Mouse (Mus musculus) brain, embryonic 18.5 days (tissue): ENCODE data around the gene Ccdc69.
"Not testable (repeated sequence)": the region's sequence is repeated elsewhere in the genome, so short reads cannot be mapped to it uniquely, and the experiment has no call there.

Experiments used
- DNase-seq: peaks from one replicate; pipeline ENCODE4 v3.0.0-alpha.2; 2012; ENCODE audit warnings: low read depth, low spot score

Ccdc69 gene

GRCm38 (mm10) chr11:55077331-55078231 lies at the start of gene Ccdc69:
Gene Ccdc69 (minus strand): TSS chr11:55078131.
- no peak for DNase-seq

GRCm38 (mm10) chr11:55126663-55127062 lies 48.7 kb upstream of the Ccdc69 start:
- DNase-seq: no peak

- DNase-seq: no peak
Observed at GRCm38 (mm10) chr11:55121430-55121829, 43.5 kb upstream of the Ccdc69 start.

GRCm38 (mm10) chr11:55120821-55121271 lies 42.9 kb upstream of the Ccdc69 start:
- DNase-seq: no peak

GRCm38 (mm10) chr11:55120279-55120678 lies 42.3 kb upstream of the Ccdc69 start:
- no peak for DNase-seq

- DNase-seq: no peak
Observed at GRCm38 (mm10) chr11:55117031-55117430, 39.1 kb upstream of the Ccdc69 start.

- DNase-seq: no peak
Observed at GRCm38 (mm10) chr11:55116004-55116403, 38.1 kb upstream of the Ccdc69 start.

- no peak for DNase-seq
Observed at GRCm38 (mm10) chr11:55114291-55114690, 36.4 kb upstream of the Ccdc69 start.

- DNase-seq: not testable (repeated sequence)
Observed at GRCm38 (mm10) chr11:55113861-55114250, 35.9 kb upstream of the Ccdc69 start.

GRCm38 (mm10) chr11:55113209-55113860 lies 35.4 kb upstream of the Ccdc69 start:
- no peak for DNase-seq

- DNase-seq: no peak
Observed at GRCm38 (mm10) chr11:55110566-55111169, 32.7 kb upstream of the Ccdc69 start.

GRCm38 (mm10) chr11:55109521-55110300 lies 31.8 kb upstream of the Ccdc69 start:
- DNase-seq: no peak

GRCm38 (mm10) chr11:55106636-55107035 lies 28.7 kb upstream of the Ccdc69 start:
- DNase-seq: no peak

- no peak for DNase-seq
Observed at GRCm38 (mm10) chr11:55105389-55105788, 27.5 kb upstream of the Ccdc69 start.

- DNase-seq: no peak
Observed at GRCm38 (mm10) chr11:55103229-55103628, 25.3 kb upstream of the Ccdc69 start.

GRCm38 (mm10) chr11:55102015-55102414 lies 24.1 kb upstream of the Ccdc69 start:
- no peak for DNase-seq

- no peak for DNase-seq
Observed at GRCm38 (mm10) chr11:55099868-55100267, 21.9 kb upstream of the Ccdc69 start.

- no peak for DNase-seq
Observed at GRCm38 (mm10) chr11:55099019-55099771, 21.3 kb upstream of the Ccdc69 start.

GRCm38 (mm10) chr11:55098189-55098915 lies 20.4 kb upstream of the Ccdc69 start:
- DNase-seq: no peak
